Comparison of ENCODE assay signal across 19 mouse cellular contexts in the genomic region with DNA sequence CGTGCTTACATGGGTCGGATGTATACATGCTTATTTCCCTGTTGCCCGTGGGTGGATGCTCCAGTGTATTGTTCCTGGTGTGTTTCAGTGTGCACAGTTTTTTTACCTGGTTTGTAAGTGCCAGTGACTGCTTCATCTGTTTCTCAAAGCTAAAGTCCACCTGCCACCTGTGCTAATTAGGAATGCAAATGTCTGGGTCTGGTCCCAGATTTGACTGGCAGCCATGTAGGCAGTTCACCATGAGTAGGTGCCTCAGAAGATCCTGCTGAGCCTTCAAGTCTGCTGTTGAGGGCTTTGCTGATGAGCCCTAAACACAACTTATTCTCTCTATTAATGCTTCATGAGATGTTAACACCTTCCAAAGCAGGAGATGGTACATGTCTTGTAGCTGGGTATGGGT. TPM values are rescaled to one million over a fixed set of nuclear protein-coding genes. Genes with fewer than 3 reads are reported as not detected.
"Had no signal": no experiment of that assay in that cellular context is flagged by ENCODE, and none has a peak within 500 bp of the region (broad histone marks: within the 10 kb centered on the region; RNA-seq: fewer than 3 reads in every experiment).

No protein-coding gene starts in this region.

- H3K27me3 ChIP-seq: liver, embryonic 13.5 days; lung, embryonic 15.5 days; midbrain, embryonic 12.5 days; neural tube, embryonic 13.5 days; stomach, embryonic 15.5 days had no signal

- DNase-seq: liver, embryonic 13.5 days; liver, postnatal 0 days; lung, postnatal 14 days; thymus, postnatal 4 days had no signal

- ATAC-seq: intestine, postnatal 0 days; liver, postnatal 0 days; midbrain, embryonic 16.5 days had no signal

- H3K4me2 ChIP-seq: liver, embryonic 13.5 days; lung, embryonic 15.5 days; midbrain, embryonic 12.5 days; neural tube, embryonic 13.5 days; stomach, embryonic 15.5 days had no signal

- H3K4me3 ChIP-seq: left cerebral cortex, adult 2 months; limb, embryonic 10.5 days; liver, embryonic 13.5 days; lung, embryonic 15.5 days; midbrain, embryonic 12.5 days; neural tube, embryonic 13.5 days; stomach, embryonic 15.5 days had no signal

- H3K9ac ChIP-seq: liver, embryonic 13.5 days; liver, postnatal 0 days; lung, embryonic 15.5 days; midbrain, embryonic 12.5 days; stomach, embryonic 15.5 days had no signal

- H3K9me3 ChIP-seq: limb, embryonic 10.5 days; liver, embryonic 13.5 days; lung, embryonic 15.5 days; midbrain, embryonic 12.5 days; neural tube, embryonic 13.5 days; stomach, embryonic 15.5 days had no signal

- H3K27ac ChIP-seq: limb, embryonic 10.5 days; liver, embryonic 13.5 days; lung, embryonic 15.5 days; midbrain, embryonic 12.5 days; stomach, embryonic 15.5 days had no signal

- H3K4me1 ChIP-seq: limb, embryonic 10.5 days; liver, embryonic 13.5 days; midbrain, embryonic 12.5 days; stomach, embryonic 15.5 days had no signal

RNA-seq across cellular contexts. Expression of a gene that starts 30.2 kb away (rescaled TPM):
- total RNA-seq: layer of hippocampus, adult 8-10 months; layer of hippocampus, postnatal 25 days; left cerebral cortex, adult 2 months; left cerebral cortex, postnatal 14 days; megakaryocyte-erythroid progenitor cell, adult 5-6 weeks had no signal
- polyA plus RNA-seq: limb, embryonic 10.5 days; limb, embryonic 14.5 days; liver, embryonic 13.5 days; liver, postnatal 0 days; midbrain, embryonic 12.5 days; midbrain, embryonic 16.5 days; spleen, adult 2 months; stomach, embryonic 15.5 days had no signal

RNA-seq across cellular contexts. Expression of a gene that starts 35.2 kb away (rescaled TPM):
- total RNA-seq: layer of hippocampus, adult 8-10 months; layer of hippocampus, postnatal 25 days; left cerebral cortex, adult 2 months; left cerebral cortex, postnatal 14 days had no signal
- polyA plus RNA-seq: intestine, postnatal 0 days; kidney, embryonic 16.5 days; limb, embryonic 10.5 days; liver, embryonic 13.5 days; lung, embryonic 15.5 days; midbrain, embryonic 12.5 days; midbrain, embryonic 16.5 days; neural tube, embryonic 13.5 days; stomach, embryonic 15.5 days had no signal

RNA-seq across cellular contexts. Expression of a gene that starts 35.6 kb away (rescaled TPM):
- total RNA-seq: layer of hippocampus, adult 8-10 months; layer of hippocampus, postnatal 25 days; left cerebral cortex, adult 2 months; left cerebral cortex, postnatal 14 days had no signal
- polyA plus RNA-seq: kidney, embryonic 16.5 days; limb, embryonic 10.5 days; midbrain, embryonic 16.5 days had no signal

RNA-seq across cellular contexts. Expression of a gene that starts 49.0 kb away (rescaled TPM):
- total RNA-seq: layer of hippocampus, adult 8-10 months; layer of hippocampus, postnatal 25 days; left cerebral cortex, adult 2 months had no signal
- polyA plus RNA-seq: limb, embryonic 10.5 days; midbrain, embryonic 16.5 days; neural tube, embryonic 13.5 days had no signal
